Mouse (Mus musculus) fat pad, adult 2 months (tissue): ENCODE measurements around the gene Hdac1.

Experiments
- DNase-seq: peaks from one replicate; pipeline ENCODE4 v3.0.0-alpha.2; 2011; ENCODE audit warnings: low read depth, low spot score; ENCODE audit errors: extremely low read depth

Hdac1 gene

DNA sequence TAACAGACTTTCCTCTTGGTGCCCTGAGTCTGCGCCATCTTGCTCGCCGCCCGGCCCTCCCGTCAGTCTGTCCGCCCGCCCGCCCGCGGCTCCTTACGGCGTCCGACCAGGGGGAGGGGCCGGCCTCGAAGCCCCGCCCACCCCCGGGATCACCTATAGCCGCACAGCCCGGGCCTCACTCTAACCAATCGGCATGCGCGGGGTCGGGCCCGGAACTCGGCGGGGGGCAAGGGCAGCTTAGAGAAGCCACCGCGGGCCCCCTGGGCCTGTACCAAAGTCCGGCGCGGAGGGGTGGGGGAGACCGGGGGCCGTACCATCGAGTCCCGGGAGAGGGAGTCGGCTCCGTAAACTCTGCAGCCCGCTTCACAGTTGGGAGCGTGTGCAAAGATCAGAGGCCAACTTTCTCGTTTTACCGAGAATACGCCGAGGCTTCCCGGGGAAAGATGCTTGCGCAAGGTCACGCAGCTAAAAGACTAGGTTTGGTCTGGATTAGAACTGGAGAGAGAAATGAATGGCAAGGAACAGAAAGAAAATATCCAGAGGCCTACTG is at the start of gene Hdac1:
Gene Hdac1 (minus strand): TSS at position 122 of the 550 bp plus-strand sequence.
- DNase-seq: peak; percentile 63

DNA sequence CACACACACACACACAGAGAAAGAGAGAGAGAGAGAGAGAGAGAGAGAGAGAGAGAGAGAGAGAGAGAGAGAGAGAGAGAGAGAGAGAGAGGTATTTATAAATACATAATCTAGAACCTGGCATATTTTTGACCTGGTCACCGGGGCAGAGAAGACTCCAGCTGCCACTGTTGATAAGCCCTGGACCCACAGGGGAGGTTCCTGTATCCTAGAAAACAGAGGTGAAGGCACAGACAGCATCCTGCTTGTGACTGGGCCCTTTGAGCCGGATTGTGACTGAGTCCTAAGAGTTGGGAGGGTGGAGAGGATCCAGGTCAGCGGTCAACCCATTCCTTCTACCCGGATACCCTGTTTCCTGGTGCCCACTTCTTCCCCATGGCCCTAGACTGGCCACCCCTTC is 46.4 kb upstream of the Hdac1 start:
- no peak for DNase-seq

DNA sequence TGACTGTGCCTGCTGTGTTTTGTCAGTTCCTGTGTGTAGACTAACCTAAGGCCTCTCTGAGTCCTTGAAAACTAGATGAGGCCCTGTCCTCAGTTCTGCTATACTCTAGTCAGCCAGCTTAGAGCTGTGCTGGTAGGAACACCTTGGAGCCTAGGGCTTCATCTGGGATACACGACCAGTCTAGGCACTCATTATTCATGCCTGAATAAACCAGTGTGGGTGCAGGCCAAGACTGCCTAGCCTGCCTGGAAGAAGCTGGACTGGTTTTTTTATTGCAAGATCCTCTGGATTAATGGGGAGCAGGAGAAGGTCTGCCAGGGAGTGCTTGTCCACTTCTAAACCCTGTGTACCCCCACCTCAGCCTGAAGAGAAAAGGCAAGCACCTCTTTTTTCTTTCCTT is 44.4 kb upstream of the Hdac1 start:
- DNase-seq: peak; percentile 71

DNA sequence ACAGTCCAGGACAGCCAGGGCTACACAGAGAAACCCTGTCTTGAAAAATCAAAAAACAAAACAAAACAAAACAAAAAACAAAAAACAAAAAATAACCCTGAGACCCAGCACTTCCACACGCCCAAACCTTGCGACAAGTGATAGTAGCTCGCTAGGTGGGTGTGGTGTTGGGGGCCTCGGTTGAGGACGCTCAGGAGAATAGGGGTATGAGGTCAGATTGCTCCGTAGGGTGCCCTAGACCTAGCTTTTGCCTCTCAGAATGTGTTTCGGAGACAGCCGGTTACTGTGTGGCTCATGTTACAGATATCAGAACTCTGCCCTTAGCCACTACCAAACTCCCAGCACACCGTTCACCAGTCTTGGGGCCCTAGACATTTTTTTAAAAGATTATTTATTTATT is 43.3 kb upstream of the Hdac1 start:
- no peak for DNase-seq

DNA sequence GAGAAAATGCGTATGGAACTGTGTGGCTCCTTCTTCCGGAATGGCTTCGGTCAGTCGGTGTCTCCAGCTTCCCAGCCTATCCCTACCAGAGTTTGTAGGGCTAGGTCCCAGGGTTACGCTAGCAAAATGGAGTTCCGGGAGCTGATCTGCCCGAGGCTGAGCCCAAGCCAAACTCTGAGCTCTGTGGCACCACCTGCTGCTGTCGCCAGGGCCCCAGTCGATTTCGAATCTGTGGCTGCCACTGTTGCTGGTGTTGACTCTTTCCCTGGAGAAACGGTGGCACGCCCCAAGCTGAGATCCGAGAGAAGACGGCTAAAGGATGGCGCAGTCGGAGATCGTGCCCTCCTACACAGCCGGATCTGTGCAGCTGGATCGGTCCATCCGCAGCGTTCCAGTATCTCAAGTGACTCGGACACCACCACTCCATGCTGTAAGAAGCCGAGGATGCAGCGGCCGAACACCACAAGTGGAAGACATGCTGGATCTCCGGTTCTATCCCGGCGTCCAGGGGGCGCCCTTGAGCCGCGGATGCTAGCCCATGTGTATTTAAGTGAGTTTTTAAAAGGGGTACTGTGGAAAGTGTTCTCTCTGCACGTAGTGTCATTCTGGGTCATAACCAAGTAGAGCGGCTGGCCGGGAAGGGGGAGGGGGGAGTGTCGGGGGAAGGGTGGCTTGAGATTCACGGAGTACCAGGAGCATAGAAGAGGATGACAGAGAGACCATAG is 42.5 kb upstream of the Hdac1 start:
- DNase-seq: no peak

DNA sequence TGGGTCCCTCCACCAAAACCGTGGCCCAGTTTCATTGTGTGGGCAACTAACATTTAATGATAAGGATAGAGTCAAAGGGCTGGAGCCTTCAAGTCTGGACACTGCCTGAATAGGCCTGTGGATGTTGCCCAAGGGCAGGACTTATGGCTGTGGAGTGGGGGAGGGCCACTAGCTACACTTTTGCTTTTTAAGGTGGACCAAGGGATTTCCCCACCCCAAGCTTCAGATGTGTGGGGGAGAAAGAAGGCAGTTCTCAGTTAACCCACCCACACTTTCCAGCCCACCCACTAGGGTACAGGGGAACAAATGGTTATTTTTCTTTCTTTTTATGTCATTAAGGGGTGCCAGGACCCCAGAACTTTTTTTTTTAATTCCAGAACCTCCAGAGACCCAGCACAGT is 41.9 kb upstream of the Hdac1 start:
- DNase-seq: no peak

DNA sequence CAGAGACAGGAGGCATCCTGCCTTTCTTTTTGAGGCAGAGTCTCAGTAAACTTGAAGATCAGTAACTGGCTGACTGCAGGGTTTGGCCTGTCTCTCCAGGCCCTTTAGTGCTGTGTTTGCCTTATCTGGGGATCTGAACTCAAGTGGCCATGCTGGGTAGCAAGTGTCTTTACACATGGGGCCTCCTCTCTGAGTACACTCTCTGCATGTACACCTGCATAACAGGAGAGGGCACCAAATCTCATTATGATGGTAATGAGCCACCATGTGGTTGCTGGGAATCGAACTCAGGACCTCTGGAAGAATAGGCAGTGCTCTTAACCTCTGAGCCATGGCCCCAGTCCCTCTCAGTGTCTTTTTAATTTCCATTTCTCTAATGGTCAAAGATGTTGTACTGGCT is 39.7 kb upstream of the Hdac1 start:
- no peak for DNase-seq

DNA sequence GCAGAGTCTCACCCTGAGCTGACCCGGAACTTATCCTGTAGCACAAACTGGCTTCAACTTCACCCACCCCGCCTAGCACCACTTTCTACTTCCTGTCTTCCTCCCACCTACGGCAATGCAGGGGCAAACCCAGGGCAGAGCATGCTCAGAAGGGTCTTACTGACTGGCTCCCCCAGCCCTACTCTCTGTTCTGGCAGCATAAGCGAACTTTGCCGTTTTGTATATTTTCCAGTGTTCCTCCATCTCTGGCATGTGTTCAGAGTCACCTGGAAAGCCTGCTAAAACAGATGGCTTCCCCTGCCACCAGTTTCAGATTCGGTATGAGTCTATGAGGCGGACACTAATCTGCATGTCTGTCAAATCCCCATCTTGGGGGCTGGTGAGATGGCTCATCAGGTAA is 37.8 kb upstream of the Hdac1 start:
- no peak for DNase-seq

DNA sequence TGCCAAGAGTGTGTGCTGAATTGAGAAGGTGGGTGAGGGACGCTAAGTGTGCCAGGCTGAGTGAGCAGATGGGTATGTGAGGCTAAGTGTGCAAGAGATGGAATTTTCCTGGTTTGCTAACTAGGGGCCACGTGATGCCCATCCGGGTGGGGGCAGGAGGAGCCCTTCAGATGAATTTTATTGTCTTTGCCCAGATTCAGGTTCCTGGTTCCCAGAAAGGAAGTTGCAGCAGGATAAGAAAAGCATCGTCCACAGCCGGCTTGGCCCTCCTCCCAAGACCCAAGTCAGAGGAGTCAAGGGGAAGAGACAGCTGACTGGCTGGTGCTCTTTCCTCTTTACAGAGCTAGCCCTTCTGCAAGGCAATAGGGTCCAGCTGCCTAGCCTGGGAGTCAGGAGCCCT is 36.0 kb upstream of the Hdac1 start, which contains the start of gene Fam167b:
Gene Fam167b (minus strand): TSS at position 84 of the 400 bp plus-strand sequence.
- DNase-seq: no peak

DNA sequence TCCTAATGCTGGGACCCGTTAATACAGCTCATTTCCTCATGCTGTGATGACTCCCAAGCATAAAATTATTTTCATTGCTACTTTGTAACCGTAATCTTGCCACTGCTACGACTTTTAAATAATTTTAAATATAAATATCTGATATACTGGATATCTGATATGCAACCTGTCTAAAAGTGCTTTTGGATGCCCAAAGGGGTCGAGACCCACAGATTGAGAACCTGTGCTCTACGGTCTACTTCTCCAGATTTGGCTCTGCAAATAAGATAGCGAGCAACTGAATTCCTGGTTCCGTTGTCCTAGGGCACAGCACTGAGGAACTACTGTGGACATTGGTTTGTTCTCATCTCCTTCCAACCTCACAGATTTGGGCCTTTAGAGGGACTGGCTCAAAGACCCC is 35.2 kb upstream of the Hdac1 start:
- DNase-seq: no peak

DNA sequence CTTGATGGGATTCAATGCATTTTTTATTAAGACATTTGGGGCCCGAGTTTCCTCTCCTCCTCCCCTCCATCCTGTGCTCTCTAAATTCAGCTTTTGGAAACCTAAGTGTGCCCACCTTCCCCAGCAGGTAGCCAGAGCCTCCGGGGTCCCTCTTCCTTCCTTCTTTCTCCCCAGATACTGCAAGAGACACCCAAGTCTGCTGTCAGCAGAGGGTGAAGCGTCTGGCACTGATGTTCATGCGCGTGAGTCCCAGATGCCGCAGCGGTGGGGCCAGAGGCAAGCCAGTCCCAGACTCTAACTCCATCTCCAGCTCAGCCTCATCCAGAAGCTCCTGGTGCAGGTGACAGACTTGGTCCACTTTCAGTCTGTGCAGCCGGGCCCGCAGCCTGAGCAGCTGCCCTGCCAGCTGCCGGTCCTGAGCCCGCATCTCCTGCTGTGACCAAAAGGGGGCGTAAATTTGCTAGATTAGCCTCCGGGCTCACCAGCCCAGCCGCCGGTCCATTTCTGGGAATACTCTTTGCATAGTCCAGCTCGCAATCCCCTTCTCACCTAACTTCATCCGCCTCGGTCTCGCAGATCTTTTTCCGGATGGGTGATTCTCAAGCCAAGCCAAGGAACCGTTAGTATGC is 34.5 kb upstream of the Hdac1 start:
- DNase-seq: no peak

DNA sequence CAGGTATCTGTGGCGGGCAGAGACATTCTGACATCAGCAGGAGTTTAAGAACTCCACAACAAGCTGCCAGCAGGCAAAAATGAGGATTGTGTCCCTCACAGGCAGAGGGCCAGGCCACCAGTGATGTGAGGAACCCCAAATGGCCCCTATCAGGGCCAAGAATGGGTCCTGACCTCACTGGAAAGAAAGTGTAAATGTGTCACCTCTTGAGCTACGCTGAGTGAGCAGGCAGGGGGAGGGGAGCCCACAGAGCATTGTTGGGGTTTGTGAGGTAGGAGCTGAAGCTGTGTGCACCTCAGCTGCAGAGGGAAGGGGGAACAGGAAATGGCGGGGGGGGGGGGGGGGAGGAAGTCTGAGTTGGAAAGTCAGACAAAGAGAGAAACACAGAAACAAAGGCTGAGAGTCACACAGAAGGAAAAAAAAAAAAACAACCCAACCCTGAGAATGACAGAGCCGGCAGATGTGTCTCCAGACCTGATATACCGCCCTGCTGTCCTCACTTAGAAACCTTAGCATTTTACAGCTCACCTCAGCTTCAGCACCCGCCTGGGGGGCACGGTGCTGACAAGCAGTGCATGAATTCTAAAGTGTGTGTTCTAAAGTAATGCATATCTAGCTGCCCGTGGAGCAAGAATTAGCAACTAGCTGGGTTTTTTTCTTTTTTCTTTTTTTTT is 32.8 kb upstream of the Hdac1 start:
- no peak for DNase-seq

DNA sequence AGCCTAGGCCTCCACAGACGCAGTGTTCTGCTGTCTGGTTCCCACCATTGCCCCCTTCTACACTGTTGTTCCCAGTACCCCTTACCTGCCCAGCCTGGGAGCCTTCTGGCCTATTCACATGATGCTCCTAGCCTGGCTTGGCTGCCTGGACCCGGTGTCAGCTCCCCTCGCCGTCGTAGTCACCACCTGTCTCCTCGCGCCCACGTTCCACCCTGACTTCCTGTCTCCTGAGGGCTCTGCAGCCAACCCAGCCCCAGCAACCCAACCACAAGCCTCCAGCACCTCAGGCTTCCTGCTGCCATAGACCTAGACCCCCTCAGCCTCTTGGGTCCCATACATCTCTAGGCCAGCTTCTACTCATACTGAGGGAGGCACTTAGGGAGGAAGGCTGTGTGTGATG is 30.9 kb upstream of the Hdac1 start, which contains the start of gene Lck:
Gene Lck (minus strand): TSS at position 212 of the 400 bp plus-strand sequence.
- DNase-seq: no peak

DNA sequence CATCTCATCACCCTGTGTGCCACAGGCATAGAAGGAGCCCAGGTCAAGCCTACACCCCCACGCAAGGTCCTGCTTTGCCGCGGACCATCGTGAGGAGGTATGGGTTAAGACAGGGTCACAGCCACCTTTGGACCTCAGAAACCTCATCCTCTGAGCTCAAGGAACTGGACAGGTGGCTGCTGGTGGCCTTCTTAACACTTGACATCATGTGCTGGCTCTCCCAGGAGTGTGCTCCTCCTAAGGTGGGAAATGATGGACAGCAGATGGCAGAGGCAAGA is 30.5 kb upstream of the Hdac1 start:
- no peak for DNase-seq

DNA sequence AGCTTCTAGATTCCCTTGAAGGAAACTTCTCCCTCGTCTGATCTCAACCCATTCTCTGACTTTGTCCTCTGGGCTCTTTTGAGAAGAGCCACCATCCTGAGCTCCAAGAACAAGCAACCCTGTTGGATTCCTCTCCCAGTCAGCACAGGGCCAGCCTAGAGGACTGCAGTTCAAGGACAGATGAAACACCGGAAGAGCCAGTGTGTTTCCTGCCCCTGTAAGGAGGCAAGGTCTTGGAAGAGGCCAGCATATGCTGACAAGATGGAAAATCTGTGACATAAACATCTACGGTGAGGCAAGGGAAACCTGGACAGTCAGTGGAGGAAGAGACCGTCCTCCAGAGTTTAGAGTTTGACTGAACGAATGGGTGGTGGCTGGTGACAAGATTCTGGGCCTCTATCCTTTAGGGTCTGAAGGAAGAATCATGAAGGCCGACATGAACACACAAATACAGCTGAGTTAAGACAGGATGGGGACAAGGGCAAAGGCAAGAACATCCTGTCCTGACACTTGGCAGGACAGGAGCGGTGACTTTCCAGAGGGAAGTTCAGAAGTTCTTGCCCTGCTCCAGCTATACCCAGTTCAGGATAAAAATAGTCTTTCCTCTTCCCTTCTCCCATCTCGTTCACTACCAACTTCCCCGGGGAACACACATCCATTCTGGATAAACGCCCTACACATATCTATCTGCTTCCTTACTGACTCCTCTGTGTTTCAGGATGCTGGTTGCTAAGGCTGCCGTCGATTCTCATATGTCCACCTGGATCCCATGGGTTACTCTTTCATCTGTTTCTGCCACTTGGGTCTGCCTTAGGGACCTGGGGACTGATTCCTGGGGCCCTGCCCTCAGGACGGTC is 30.0 kb upstream of the Hdac1 start:
- DNase-seq: no peak

DNA sequence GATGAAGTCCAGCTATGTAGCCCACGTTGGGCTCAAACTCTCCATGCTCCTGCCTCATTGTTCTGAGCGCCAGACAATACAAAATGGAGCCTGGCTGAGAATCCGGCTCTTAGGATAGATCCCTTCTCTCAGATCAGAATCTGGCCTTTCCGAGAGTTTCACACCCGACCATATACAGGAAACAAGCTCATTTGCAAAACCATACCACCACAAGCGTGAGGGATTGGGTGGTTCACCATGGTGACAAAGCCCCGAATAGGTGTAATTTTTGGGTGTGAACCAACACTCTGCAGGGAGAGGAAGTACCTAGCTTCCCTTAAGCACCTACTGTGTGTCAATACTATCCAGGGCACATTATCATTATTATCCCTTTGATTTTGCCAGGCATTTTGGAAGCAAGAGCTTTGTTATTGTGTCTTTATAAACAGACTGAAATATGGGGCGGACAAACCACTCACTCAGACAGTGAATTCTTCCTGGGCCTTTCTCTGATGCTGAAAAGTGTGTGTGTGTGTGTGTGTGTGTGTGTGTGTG is 29.1 kb upstream of the Hdac1 start:
- no peak for DNase-seq

DNA sequence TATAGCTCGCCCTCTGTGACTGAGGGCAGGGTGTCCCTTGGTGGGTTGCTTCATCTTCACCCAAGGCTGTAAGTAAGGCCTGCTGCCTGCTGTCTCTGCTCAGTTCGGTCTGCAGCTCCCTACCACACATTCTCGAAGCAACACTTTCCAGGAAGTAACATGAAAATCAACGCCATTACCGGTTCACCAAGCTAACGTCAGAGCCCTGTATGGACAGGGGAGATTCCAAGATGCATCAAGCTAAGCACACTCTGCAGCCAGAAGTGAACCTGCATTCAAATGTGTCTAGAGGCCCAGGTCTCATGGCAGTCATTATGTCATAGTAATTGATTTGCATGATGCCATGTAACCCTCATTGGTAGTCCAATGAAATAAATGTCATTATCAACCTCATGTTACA is 27.5 kb upstream of the Hdac1 start:
- no peak for DNase-seq

DNA sequence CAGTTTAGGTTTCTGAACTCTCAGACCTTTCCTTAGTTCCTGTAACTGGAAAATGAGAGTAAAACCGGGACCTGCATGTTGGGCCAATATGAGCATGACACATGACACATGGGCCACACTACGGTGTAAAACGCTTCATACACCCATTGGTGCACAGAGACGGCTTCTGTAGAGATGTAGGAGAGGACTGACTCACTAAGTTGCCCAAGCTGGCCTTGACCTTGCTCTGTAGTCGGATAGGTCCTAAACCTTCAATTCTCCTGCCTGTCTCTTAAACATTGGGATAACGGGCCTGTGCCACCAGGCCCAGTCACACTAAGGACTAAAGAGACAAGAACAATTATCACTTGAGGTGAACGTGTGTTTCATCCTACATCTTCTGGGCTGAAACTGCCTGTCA is 25.9 kb upstream of the Hdac1 start:
- DNase-seq: no peak

DNA sequence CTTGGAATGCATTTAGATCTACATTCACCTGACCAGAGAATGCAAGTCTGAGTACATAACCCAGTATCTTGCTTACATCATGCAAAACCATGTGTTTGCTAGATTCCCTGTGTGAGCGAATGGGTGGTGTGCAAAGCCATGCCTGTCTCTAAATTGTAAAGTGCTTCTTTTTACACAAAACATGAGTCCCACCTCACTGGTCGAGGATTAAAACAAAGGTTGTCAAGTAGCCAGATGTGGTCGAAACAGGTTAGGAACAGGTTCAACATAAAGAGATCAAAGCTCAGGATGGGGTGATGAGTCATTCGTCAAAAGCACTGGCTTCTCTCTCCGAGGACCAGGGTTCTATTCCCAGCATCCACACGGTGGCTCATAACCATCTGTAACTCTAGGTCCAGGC is 22.6 kb upstream of the Hdac1 start:
- no peak for DNase-seq

DNA sequence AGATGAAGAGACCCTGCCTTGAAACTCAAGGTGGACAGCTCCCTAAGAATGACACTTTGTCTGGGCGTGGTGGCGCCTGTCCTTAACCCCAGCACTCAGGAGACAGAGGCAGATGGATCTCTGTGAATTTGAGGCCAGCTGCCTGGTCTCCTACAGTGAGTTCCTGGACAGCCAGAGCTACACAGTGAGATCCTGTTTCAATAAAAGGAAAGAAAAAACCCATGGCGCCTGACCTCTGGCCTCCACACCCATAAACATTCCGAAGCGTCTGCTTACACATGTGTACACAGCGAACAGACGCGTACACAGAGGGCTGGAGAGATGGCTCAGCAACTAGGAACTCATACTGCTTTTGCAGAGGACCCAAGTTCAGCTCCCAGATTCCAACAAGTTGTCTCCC is 21.2 kb upstream of the Hdac1 start:
- DNase-seq: no peak

DNA sequence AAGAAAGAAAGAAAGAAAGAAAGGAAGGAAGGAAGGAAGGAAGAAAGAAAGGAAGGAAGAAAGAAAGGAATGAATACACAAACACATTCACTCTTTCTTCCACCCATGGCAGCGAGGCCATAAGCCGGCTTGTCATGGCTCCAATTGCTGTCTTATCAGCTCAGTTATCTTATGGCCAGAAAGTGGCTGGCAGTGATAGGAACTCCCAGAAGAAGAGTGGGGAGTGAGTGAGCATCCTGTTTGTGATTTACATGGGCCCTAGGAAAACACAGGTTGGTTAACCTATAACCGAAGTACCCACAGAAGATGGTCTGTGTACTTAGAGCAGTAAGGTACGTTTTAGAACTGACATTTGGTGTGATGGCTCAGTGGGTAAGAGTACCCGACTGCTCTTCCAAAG is 18.7 kb upstream of the Hdac1 start:
- DNase-seq: no peak
